Mouse (Mus musculus) urinary bladder, adult 18-20 months (tissue): ENCODE results near the gene Celf5.

ENCODE experiments used
- DNase-seq, 2 experiments: peaks; one replicate each; pipeline ENCODE4 v3.0.0; 2022; ENCODE audit warnings: low spot score in 2 of 2, mixed read lengths in 2 of 2

The Celf5 gene

GRCm38 (mm10) chr10:81426897-81427296 lies 55.6 kb downstream of the Celf5 start:
- DNase-seq = peak in 1 of 2 experiments; percentile 70

GRCm38 (mm10) chr10:81426081-81426671 lies 56.3 kb downstream of the Celf5 start:
- no peak for DNase-seq

GRCm38 (mm10) chr10:81425236-81425850 lies 57.2 kb downstream of the Celf5 start:
- no peak for DNase-seq

GRCm38 (mm10) chr10:81424246-81425051 lies 58.1 kb downstream of the Celf5 start:
- peak in 1 of 2 experiments; percentile 17 for DNase-seq

- DNase-seq = no peak
Observed at GRCm38 (mm10) chr10:81423476-81424245, 58.8 kb downstream of the Celf5 start.

- DNase-seq = no peak
Observed at GRCm38 (mm10) chr10:81422661-81423217, 59.8 kb downstream of the Celf5 start.

GRCm38 (mm10) chr10:81422191-81422590 lies 60.3 kb downstream of the Celf5 start:
- no peak for DNase-seq

GRCm38 (mm10) chr10:81421797-81422100 lies 60.8 kb downstream of the Celf5 start:
- peak in 1 of 2 experiments; percentile 0 for DNase-seq

- DNase-seq = peak in 1 of 2 experiments; percentile 3
Observed at GRCm38 (mm10) chr10:81421041-81421796, 61.3 kb downstream of the Celf5 start.

GRCm38 (mm10) chr10:81420191-81420767 lies 62.2 kb downstream of the Celf5 start:
- peak in 1 of 2 experiments; percentile 2 for DNase-seq

GRCm38 (mm10) chr10:81419111-81419928 lies 63.2 kb downstream of the Celf5 start:
- peak in 1 of 2 experiments; percentile 1 for DNase-seq

- DNase-seq = no peak
Observed at GRCm38 (mm10) chr10:81418216-81419070, 64.1 kb downstream of the Celf5 start.

GRCm38 (mm10) chr10:81417227-81418215 lies 65.0 kb downstream of the Celf5 start:
- no peak for DNase-seq

- peak; percentile 66 to 70 for DNase-seq
Observed at GRCm38 (mm10) chr10:81416581-81417226, 65.8 kb downstream of the Celf5 start.

- no peak for DNase-seq
Observed at GRCm38 (mm10) chr10:81415549-81416310, 66.8 kb downstream of the Celf5 start.

GRCm38 (mm10) chr10:81415146-81415545 lies 67.4 kb downstream of the Celf5 start:
- DNase-seq = no peak
